Mouse (Mus musculus) embryonic fibroblast, embryonic 13.5 days (primary cell): ENCODE data around the gene Ngef. TPM values are rescaled to one million over a fixed set of nuclear protein-coding genes. Genes with fewer than 3 reads are reported as not detected.
A peak's percentile ranks its signal among the peaks of the same experiment; 100 is the strongest.

Source experiments
- H3K27ac ChIP-seq: 2 replicates; pipeline ENCODE4 v1.5.1; 2012; ENCODE audit warnings: low read length, control low read depth, inconsistent platforms; ENCODE audit not compliant: insufficient read depth
- H3K4me1 ChIP-seq: 2 replicates; pipeline ENCODE4 v1.6.1; 2011; ENCODE audit warnings: low read length; ENCODE audit not compliant: control insufficient read depth, insufficient read depth
- H3K4me3 ChIP-seq: 2 replicates; pipeline ENCODE4 v1.5.1; 2011; ENCODE audit warnings: mild to moderate bottlenecking, control low read depth, low read length; ENCODE audit not compliant: insufficient read depth
- CTCF ChIP-seq: IDR thresholded peaks from 2 replicates; pipeline ENCODE4 v1.5.1; 2011; ENCODE audit warnings: mild to moderate bottlenecking, control low read depth, low read length, moderate library complexity, borderline replicate concordance; ENCODE audit not compliant: insufficient read depth
- POLR2A ChIP-seq: IDR thresholded peaks from 2 replicates; pipeline ENCODE4 v1.6.1; 2011; ENCODE audit warnings: low read depth, mild to moderate bottlenecking, control low read depth, low read length, moderate library complexity
- polyA plus RNA-seq: library from polyadenylated mRNA; stranded (reverse); fragments of >200 nt; gene quantifications from 2 replicates; pipeline ENCODE4 v1.2.4, GENCODE M21; 2011; ENCODE audit warnings: low read depth; ENCODE audit not compliant: missing spikeins, insufficient read length

Ngef gene
- polyA plus RNA-seq, 1 experiment, result 0.68 TPM

DNA sequence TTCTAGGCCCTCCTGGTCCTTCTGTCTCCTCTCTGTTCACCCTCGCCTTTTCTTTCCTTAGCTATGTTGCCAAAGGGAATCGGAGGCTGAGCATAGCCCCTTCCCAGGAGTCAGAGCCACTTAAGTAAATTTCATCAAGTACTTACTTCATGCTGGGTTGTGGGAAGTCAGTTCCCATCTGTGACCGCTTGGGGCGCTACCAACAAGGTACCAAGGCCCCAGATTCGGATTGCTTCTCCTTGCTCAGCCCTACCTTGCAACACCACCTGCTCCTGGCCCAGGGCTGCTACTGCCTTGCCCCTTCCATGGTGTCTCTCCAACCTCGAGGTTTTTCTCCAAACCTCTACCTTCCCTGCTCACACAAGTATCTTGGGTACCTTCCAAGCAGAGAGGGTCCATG, 5.3 kb downstream of the Ngef start:
- H3K4me1 ChIP-seq, result no peaks in the 10 kb centered on the region
- no peak overlapping the region for H3K4me3 ChIP-seq
- H3K27ac ChIP-seq, result no peak overlapping the region
- TF ChIP-seq CTCF (0 out of 2 replicates have a peak, but pooled peaks have one; percentile 11), POLR2A (no peak)

DNA sequence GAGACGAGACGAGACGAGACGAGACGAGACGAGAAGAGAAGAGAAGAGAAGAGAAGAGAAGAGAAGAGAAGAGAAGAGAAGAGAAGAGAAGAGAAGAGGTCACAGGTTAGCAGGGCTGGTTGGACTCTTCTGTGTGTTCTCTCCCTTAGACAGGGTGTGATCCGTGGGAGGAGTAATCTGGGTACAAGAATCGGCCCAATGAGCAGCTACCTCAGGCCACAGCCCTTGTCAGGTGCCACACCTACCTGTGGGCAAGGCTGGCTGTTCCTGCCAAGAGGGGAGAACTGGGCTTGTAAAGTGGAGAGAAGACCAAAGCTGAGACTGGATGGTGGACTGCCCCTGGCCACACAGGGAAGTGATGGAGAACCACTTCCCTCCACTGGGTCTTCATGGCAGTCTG, 7.9 kb downstream of the Ngef start:
- no peak overlapping the region for H3K27ac ChIP-seq
- no peak overlapping the region for H3K4me3 ChIP-seq
- no peaks in the 10 kb centered on the region for H3K4me1 ChIP-seq
- no peak for TF ChIP-seq CTCF

DNA sequence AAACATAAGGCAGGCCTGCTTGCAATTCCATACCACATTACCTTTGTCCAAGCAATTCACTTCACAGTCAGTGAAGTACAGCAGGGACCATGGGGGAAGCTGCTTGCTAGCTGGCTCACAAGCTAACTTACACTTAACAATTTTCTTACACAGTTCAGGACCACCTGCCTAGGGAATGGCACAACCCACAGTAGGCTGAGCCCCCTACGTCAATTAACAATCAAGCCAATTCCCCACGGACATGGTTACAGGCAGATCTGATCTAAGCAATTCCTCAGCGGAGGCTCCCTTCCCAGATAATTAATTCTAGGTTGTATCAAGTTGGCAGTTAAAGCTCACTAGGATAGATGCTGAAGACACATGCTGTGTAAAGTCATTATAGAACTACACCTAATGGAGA, 10.7 kb downstream of the Ngef start:
- H3K27ac ChIP-seq, result no peak overlapping the region
- H3K4me1 ChIP-seq, result no peaks in the 10 kb centered on the region
- no peak overlapping the region for H3K4me3 ChIP-seq
- no peak for TF ChIP-seq POLR2A
- no peak for TF ChIP-seq CTCF

DNA sequence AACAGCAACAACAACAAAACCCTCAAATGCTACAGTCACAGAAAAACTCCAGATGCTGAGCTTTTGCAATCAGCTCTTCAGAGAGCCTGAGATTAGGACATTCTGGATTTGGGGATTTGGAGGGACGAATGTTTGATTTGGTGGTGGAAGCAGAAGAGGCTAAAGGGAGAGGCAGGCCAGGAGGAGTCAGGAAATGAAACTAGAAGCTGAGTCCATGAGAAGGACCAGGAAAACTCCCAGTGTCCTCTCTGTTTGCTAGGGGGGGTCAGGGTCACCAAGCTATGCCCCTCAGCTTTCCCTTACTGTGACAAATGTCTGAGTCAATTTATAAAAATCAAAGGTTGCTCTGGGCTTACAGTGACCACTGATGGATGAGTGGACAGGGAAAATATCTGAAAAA, 20.1 kb downstream of the Ngef start:
- H3K27ac ChIP-seq, result no peak overlapping the region
- no peak for TF ChIP-seq POLR2A
- TF ChIP-seq CTCF, result no peak
- H3K4me1 ChIP-seq, result 0 out of 2 replicates have a peak, but pooled peaks cover 3% of the 10 kb centered on the region
- no peak overlapping the region for H3K4me3 ChIP-seq

DNA sequence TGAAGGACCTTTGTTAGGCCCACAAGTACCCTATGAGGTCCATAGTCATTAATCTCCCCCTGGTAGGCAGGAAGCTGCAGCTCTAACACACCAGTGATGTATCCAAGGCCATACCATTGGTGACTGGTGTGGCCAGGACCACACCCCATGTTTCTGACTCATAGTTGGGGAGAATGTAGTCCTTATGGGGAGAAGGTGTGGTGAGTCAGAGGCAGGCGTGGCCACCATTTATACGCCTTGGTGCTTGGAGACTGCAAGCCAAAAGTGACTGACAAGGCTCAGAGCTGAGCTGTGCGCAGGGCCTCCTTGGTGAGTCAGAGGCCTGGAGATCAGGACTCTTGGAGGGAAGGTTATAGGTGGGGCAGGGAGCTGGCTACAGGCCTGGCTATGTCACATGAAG, 22.7 kb downstream of the Ngef start:
- Histone ChIP-seq H3K27ac (peak overlapping the region; percentile 37), H3K4me3 (no peak overlapping the region), H3K4me1 (0 out of 2 replicates have a peak, but pooled peaks cover 3% of the 10 kb centered on the region)
- TF ChIP-seq POLR2A (no peak), CTCF (no peak)

DNA sequence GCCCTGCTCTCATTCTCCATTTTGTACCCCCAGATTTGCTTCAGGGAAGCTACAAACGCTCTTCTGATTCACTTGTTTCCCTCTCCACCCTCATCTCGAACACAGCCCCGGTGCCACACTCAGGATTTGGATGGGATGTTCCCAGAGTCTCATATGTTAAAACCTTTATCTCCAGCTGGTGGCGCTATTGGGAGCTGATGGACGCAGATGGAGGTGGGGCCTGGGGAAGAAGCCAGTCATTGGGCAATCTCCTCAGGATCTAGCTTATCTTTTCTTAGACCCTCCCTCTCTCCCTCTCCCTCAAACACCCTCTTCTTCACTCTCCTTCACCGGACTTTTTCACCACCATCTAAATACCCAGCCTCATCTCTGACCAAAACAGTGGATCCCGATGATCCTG, 32.1 kb downstream of the Ngef start:
- no peaks in the 10 kb centered on the region for H3K4me1 ChIP-seq
- TF ChIP-seq POLR2A (no peak), CTCF (no peak)
- no peak overlapping the region for H3K4me3 ChIP-seq
- no peak overlapping the region for H3K27ac ChIP-seq

DNA sequence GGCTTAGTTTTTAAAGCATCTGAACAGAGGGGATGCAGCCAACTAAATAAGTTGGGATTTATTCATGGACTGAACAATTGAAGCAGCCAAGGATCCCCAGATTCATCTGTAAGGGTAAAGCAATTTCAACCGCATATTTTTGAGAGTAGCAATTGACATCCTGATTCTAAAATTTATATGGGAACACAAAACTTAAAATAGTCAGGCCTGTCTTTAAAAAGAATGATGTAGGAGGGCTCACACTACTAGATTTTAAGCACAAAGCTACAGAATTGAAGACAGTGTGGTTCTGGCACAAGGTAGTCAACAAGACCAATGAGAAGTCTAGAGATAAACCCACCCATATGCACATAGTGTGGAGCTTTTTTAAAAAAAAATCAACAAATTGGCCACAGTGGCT, 36.7 kb downstream of the Ngef start:
- TF ChIP-seq POLR2A, result no peak
- TF ChIP-seq CTCF, result no peak
- Histone ChIP-seq H3K4me1 (no peaks in the 10 kb centered on the region), H3K4me3 (no peak overlapping the region), H3K27ac (no peak overlapping the region)

DNA sequence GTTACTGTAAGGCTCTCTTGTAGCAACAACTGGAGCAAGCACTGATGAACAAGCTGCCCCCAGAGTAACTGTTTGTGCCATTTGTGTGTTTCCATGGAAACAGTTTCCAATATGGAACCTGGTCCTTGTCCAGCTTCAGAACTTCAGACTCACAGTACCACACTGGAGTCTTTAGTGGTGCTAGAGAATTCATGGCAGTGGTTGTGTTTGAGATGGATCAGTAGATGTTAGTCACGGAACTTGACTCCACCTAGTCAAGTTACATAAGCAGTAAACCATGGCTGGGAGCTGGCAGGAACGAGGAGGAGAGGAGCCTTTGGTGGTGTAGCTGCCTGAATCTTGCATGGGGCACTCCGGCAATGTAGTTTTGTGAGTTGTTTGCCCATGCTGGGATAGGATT, 39.6 kb downstream of the Ngef start:
- no peaks in the 10 kb centered on the region for H3K4me1 ChIP-seq
- TF ChIP-seq POLR2A (no peak), CTCF (no peak)
- H3K4me3 ChIP-seq, result no peak overlapping the region
- no peak overlapping the region for H3K27ac ChIP-seq

DNA sequence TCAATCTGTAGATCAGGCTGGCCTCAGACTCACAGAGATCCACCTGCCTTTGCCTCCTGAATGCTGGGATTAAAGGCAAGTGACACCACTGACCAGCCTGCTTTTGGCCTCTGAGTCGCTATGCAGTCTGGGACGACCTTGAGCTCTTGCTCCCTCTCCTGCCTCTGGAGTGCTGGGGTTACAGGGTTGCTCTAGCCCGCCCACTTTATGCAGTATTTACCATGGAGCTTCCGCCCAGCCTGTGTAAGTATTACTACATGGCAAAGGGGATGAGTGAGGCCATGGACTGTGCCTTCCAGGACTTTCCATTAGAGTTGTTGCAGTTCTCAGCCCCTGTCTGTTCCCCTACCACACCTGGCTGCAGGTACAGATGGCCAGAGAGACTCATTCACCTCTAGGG, 41.3 kb downstream of the Ngef start:
- H3K4me1 ChIP-seq, result no peaks in the 10 kb centered on the region
- no peak for TF ChIP-seq POLR2A
- TF ChIP-seq CTCF, result no peak
- no peak overlapping the region for H3K4me3 ChIP-seq
- no peak overlapping the region for H3K27ac ChIP-seq

DNA sequence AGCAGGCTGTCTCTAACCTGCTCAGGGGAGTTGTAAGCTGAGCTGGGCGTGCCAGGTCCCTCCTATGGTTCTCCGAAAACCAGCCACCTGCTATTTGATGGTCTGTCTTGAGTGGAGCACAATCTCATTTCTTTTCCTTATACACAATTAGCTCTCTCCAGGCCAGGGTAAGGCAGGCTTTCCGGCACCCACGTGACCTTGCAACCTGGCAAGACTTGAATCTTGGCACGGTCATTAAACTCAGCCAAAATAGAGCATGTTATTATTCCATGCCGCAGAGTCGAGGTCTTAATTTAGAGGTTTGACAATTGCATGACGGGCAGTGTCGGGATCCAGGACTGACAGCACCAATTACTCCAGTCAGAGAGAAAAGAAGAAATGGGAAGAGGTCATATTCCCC, 46.5 kb downstream of the Ngef start:
- Histone ChIP-seq H3K4me1 (no peaks in the 10 kb centered on the region), H3K4me3 (no peak overlapping the region), H3K27ac (no peak overlapping the region)
- TF ChIP-seq POLR2A (no peak), CTCF (no peak)

DNA sequence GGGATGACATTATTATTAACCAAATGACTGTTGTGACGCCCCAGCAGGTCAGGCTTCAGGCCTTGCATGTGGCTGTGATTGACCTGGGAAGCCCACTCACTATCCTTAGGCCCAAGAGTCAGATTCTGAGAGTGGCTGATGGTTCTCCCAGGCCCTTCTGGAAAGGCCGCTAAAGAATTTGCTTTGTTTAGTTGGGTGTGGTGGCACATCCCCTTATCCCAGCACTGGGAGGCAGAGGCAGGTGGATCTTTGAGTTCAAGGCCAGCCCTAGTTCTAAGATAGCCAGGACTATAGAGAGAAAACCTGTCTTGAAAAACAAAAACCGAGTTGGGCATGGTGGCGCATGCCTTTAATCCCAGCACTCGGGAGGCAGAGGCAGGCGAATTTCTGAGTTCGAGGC, 48.6 kb downstream of the Ngef start:
- Histone ChIP-seq H3K4me1 (no peaks in the 10 kb centered on the region), H3K4me3 (no peak overlapping the region), H3K27ac (no peak overlapping the region)
- no peak for TF ChIP-seq POLR2A
- TF ChIP-seq CTCF, result no peak
